Mouse (Mus musculus): ENCODE measurements around the gene Stx16. TPM values are rescaled to one million over a fixed set of nuclear protein-coding genes. Genes with fewer than 3 reads are reported as not detected.

The Stx16 gene
- polyA plus RNA-seq, 1 experiment from 2014 or later, result 13.7 TPM

- Histone ChIP-seq H3K4me1 (peaks cover 5% of the 10 kb centered on the region; the same call in 1 of the 2 replicates), H3K9me3 (no peaks in the 10 kb centered on the region), H3K27ac (no peak overlapping the region), H3K9ac (no peak overlapping the region), H3K4me3 (no peak overlapping the region), H3K36me3 (peaks cover 22% of the 10 kb centered on the region), H3K4me2 (replicated peaks) (no peak overlapping the region), H3K27me3 (replicated peaks) (no peaks in the 10 kb centered on the region)
- peak; percentile 52 for ATAC-seq (ENCODE audit: low FRiP score, low read depth)
- 58% methylated on average over 16 of the region's 16 CpGs for WGBS
Observed at GRCm38 (mm10) chr2:174116929-174117328, 40.8 kb downstream of the Stx16 start.

GRCm38 (mm10) chr2:174118141-174118540, 42.0 kb downstream of the Stx16 start:
- H3K9ac ChIP-seq, result no peak overlapping the region
- no peak overlapping the region for H3K4me3 ChIP-seq
- whole genome bisulfite sequencing, result 51% methylated on average over 11 of the region's 11 CpGs
- H3K27me3 ChIP-seq (replicated peaks), result no peaks in the 10 kb centered on the region
- H3K27ac ChIP-seq, result no peak overlapping the region
- ATAC-seq (ENCODE audit: low FRiP score, low read depth), result peak; percentile 74
- peaks cover 29% of the 10 kb centered on the region for H3K36me3 ChIP-seq
- no peak overlapping the region for H3K4me2 ChIP-seq (replicated peaks)
- no peaks in the 10 kb centered on the region for H3K9me3 ChIP-seq
- peaks cover under 1% of the 10 kb centered on the region; the same call in 1 of the 2 replicates for H3K4me1 ChIP-seq

- no peaks in the 10 kb centered on the region for H3K27me3 ChIP-seq (replicated peaks)
- H3K4me1 ChIP-seq, result no peaks in the 10 kb centered on the region; the same call in 1 of the 2 replicates
- H3K4me3 ChIP-seq, result no peak overlapping the region
- no peak overlapping the region for H3K27ac ChIP-seq
- no peak for ATAC-seq (ENCODE audit: low FRiP score, low read depth)
- no peak overlapping the region for H3K4me2 ChIP-seq (replicated peaks)
- no peak overlapping the region for H3K9ac ChIP-seq
- peaks cover 39% of the 10 kb centered on the region for H3K36me3 ChIP-seq
- WGBS, result 91% methylated on average over 11 of the region's 11 CpGs
- H3K9me3 ChIP-seq, result peaks cover 1% of the 10 kb centered on the region; the same call in 1 of the 2 replicates
Observed at GRCm38 (mm10) chr2:174119259-174119658, 43.2 kb downstream of the Stx16 start.

- no peak overlapping the region for H3K4me3 ChIP-seq
- H3K9ac ChIP-seq, result no peak overlapping the region
- H3K4me1 ChIP-seq, result no peaks in the 10 kb centered on the region; the same call in 1 of the 2 replicates
- H3K27me3 ChIP-seq (replicated peaks), result no peaks in the 10 kb centered on the region
- ATAC-seq (ENCODE audit: low FRiP score, low read depth), result no peak
- peaks cover 12% of the 10 kb centered on the region for H3K9me3 ChIP-seq
- 94% methylated on average over 19 of the region's 19 CpGs for WGBS
- peaks cover 47% of the 10 kb centered on the region for H3K36me3 ChIP-seq
- H3K27ac ChIP-seq, result no peak overlapping the region
- no peak overlapping the region for H3K4me2 ChIP-seq (replicated peaks)
Observed at GRCm38 (mm10) chr2:174120631-174121030, 44.5 kb downstream of the Stx16 start.

GRCm38 (mm10) chr2:174121411-174121947, 45.4 kb downstream of the Stx16 start:
- Histone ChIP-seq H3K36me3 (peaks cover 47% of the 10 kb centered on the region), H3K27ac (no peak overlapping the region)
- 85% methylated on average over 12 of the region's 12 CpGs for WGBS

GRCm38 (mm10) chr2:174122331-174122730, 46.2 kb downstream of the Stx16 start:
- Histone ChIP-seq H3K9me3 (peaks cover 12% of the 10 kb centered on the region), H3K4me3 (no peak overlapping the region), H3K9ac (no peak overlapping the region), H3K4me1 (peaks cover 13% of the 10 kb centered on the region), H3K36me3 (peaks cover 47% of the 10 kb centered on the region), H3K27ac (no peak overlapping the region), H3K27me3 (replicated peaks) (no peaks in the 10 kb centered on the region), H3K4me2 (replicated peaks) (no peak overlapping the region)
- ATAC-seq (ENCODE audit: low FRiP score, low read depth), result no peak
- 96% methylated on average over 2 of the region's 2 CpGs for WGBS

More at GRCm38 (mm10) chr2:174121411-174121947, 45.4 kb downstream of the Stx16 start:
- no peak overlapping the region for H3K9ac ChIP-seq
- no peak overlapping the region for H3K4me2 ChIP-seq (replicated peaks)
- H3K4me1 ChIP-seq, result peaks cover 4% of the 10 kb centered on the region
- peaks cover 12% of the 10 kb centered on the region for H3K9me3 ChIP-seq
- no peaks in the 10 kb centered on the region for H3K27me3 ChIP-seq (replicated peaks)
- H3K4me3 ChIP-seq, result no peak overlapping the region
- no peak for ATAC-seq (ENCODE audit: low FRiP score, low read depth)

- H3K27me3 ChIP-seq (replicated peaks), result no peaks in the 10 kb centered on the region
- peaks cover 47% of the 10 kb centered on the region for H3K36me3 ChIP-seq
- H3K4me1 ChIP-seq, result peaks cover 14% of the 10 kb centered on the region
- no peak overlapping the region for H3K4me3 ChIP-seq
- no peak overlapping the region for H3K27ac ChIP-seq
- no peak overlapping the region for H3K9ac ChIP-seq
- WGBS, result 81% methylated on average over 3 of the region's 3 CpGs
- H3K4me2 ChIP-seq (replicated peaks), result no peak overlapping the region
- no peak for ATAC-seq (ENCODE audit: low FRiP score, low read depth)
- H3K9me3 ChIP-seq, result peaks cover 12% of the 10 kb centered on the region
Observed at GRCm38 (mm10) chr2:174123731-174124130, 47.6 kb downstream of the Stx16 start.

- Histone ChIP-seq H3K9me3 (peaks cover 12% of the 10 kb centered on the region), H3K27ac (no peak overlapping the region), H3K4me2 (replicated peaks) (peak overlapping the region; percentile 43), H3K4me1 (peaks cover 14% of the 10 kb centered on the region), H3K27me3 (replicated peaks) (no peaks in the 10 kb centered on the region), H3K36me3 (peaks cover 26% of the 10 kb centered on the region), H3K9ac (no peak overlapping the region), H3K4me3 (0 out of 2 replicates have a peak overlapping the region, but pooled peaks have one; percentile 9)
- WGBS, result 9% methylated on average over 19 of the region's 21 CpGs
- ATAC-seq (ENCODE audit: low FRiP score, low read depth), result peak; percentile 91
Observed at GRCm38 (mm10) chr2:174126522-174127375, 50.6 kb downstream of the Stx16 start.

- 19% methylated on average over 6 of the region's 6 CpGs for WGBS
- no peaks in the 10 kb centered on the region for H3K27me3 ChIP-seq (replicated peaks)
- 0 out of 2 replicates have a peak overlapping the region, but pooled peaks have one; percentile 9 for H3K4me3 ChIP-seq
- H3K9ac ChIP-seq, result no peak overlapping the region
- peak overlapping the region; percentile 43 for H3K4me2 ChIP-seq (replicated peaks)
- H3K9me3 ChIP-seq, result peaks cover 12% of the 10 kb centered on the region
- H3K4me1 ChIP-seq, result peaks cover 14% of the 10 kb centered on the region
- H3K27ac ChIP-seq, result no peak overlapping the region
- peaks cover 20% of the 10 kb centered on the region for H3K36me3 ChIP-seq
- no peak; the same call in 1 of the 2 replicates for ATAC-seq (ENCODE audit: low FRiP score, low read depth)
Observed at GRCm38 (mm10) chr2:174127376-174127713, 51.2 kb downstream of the Stx16 start.

GRCm38 (mm10) chr2:174128926-174129325, 52.8 kb downstream of the Stx16 start:
- no peak for ATAC-seq (ENCODE audit: low FRiP score, low read depth)
- no peak overlapping the region for H3K4me2 ChIP-seq (replicated peaks)
- peaks cover 12% of the 10 kb centered on the region for H3K9me3 ChIP-seq
- WGBS, result 86% methylated on average over 6 of the region's 6 CpGs
- H3K27me3 ChIP-seq (replicated peaks), result no peaks in the 10 kb centered on the region
- peaks cover 11% of the 10 kb centered on the region for H3K36me3 ChIP-seq
- no peak overlapping the region for H3K27ac ChIP-seq
- peaks cover 14% of the 10 kb centered on the region for H3K4me1 ChIP-seq
- H3K4me3 ChIP-seq, result no peak overlapping the region
- no peak overlapping the region for H3K9ac ChIP-seq

- 77% methylated on average over 8 of the region's 8 CpGs for WGBS
- ATAC-seq (ENCODE audit: low FRiP score, low read depth), result no peak
Observed at GRCm38 (mm10) chr2:174130468-174131097, 54.5 kb downstream of the Stx16 start.

GRCm38 (mm10) chr2:174132413-174132969, 56.4 kb downstream of the Stx16 start:
- H3K9ac ChIP-seq, result no peak overlapping the region
- H3K27ac ChIP-seq, result no peak overlapping the region
- no peaks in the 10 kb centered on the region for H3K36me3 ChIP-seq
- H3K4me2 ChIP-seq (replicated peaks), result no peak overlapping the region
- H3K4me1 ChIP-seq, result no peaks in the 10 kb centered on the region
- H3K27me3 ChIP-seq (replicated peaks), result no peaks in the 10 kb centered on the region
- H3K9me3 ChIP-seq, result no peaks in the 10 kb centered on the region
- H3K4me3 ChIP-seq, result no peak overlapping the region
- WGBS, result 84% methylated on average over 8 of the region's 8 CpGs
- no peak for ATAC-seq (ENCODE audit: low FRiP score, low read depth)

More at GRCm38 (mm10) chr2:174130468-174131097, 54.5 kb downstream of the Stx16 start:
- no peaks in the 10 kb centered on the region for H3K36me3 ChIP-seq
- no peaks in the 10 kb centered on the region for H3K9me3 ChIP-seq
- H3K9ac ChIP-seq, result no peak overlapping the region
- no peak overlapping the region for H3K4me2 ChIP-seq (replicated peaks)
- H3K27me3 ChIP-seq (replicated peaks), result no peaks in the 10 kb centered on the region
- no peak overlapping the region for H3K4me3 ChIP-seq
- no peak overlapping the region for H3K27ac ChIP-seq
- peaks cover 14% of the 10 kb centered on the region for H3K4me1 ChIP-seq
